Mouse (Mus musculus): Measurements from ENCODE around the gene Lypd6b. TPM values are rescaled to one million over a fixed set of nuclear protein-coding genes. Genes with fewer than 3 reads are reported as not detected.

The Lypd6b gene
- polyA plus RNA-seq, 1 experiment = 1.5 TPM

DNA sequence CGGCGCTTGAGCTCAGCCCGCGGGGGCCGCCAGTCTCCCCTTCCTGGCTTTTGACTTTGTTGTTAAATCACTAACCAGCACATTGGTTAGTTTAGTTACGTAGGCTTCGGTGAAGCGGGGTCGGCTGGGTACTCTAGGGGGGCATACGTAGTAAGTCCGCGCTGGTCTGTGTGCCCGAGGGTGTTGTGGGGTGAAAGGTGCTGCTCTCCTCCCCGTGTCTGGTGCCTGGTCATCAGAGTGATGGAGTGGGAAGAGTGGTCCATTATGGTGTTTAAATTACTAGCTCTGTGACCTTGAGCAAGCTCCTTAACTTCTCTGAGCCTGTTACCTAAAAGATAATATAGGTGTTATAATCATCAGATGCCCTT, 547 bp downstream of the Lypd6b start:
- no peaks in the 10 kb centered on the region for H3K36me3 ChIP-seq (ENCODE audit: control insufficient read depth, insufficient read depth, low read length)
- H3K27ac ChIP-seq (ENCODE audit: insufficient read depth, low read depth, low read length) = no peak overlapping the region
- peak overlapping the region; percentile 45 for H3K4me3 ChIP-seq (ENCODE audit: insufficient read depth, low read depth, low read length)
- no peak for TF ChIP-seq POLR2A (IDR thresholded peaks at IDR 0.05; ENCODE audit: low read depth, low read length)
- no peak for TF ChIP-seq CTCF (conservative IDR thresholded peaks at IDR 0.05; ENCODE audit: insufficient read depth, insufficient read length, low read depth, low read length)
- H3K27me3 ChIP-seq (replicated peaks; ENCODE audit: control insufficient read depth, insufficient read depth, low read length) = no peaks in the 10 kb centered on the region; the same call in 1 of the 2 replicates
- no peak for DNase-seq
- H3K4me1 ChIP-seq (ENCODE audit: control insufficient read depth, insufficient read depth, low read length) = no peaks in the 10 kb centered on the region
- 1% methylated on average over 14 of the region's 14 CpGs for WGBS

DNA sequence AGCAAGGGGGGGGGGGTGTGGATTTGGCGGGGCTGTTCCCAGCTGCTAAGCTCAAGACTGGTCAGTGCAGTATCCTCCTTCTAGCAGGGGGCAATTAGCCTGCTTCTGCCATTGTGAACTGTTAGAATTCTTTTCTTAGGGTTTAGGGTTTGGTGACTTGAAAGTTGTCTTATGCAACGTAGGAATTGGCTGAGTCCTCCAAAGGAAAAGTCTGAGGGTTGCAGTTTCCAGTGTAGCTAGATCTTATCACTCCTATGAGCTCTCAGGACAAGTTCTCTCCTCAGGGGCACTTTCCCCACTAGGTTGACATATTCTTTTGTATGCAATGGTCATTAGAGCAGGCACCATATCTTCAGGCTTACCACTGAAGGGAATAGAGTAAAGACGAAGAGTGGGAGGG, 1.2 kb downstream of the Lypd6b start:
- no peaks in the 10 kb centered on the region; the same call in 1 of the 2 replicates for H3K27me3 ChIP-seq (replicated peaks; ENCODE audit: control insufficient read depth, insufficient read depth, low read length)
- 15% methylated on average over 3 of the region's 3 CpGs for WGBS
- TF ChIP-seq POLR2A (IDR thresholded peaks at IDR 0.05; ENCODE audit: low read depth, low read length) (no peak), CTCF (conservative IDR thresholded peaks at IDR 0.05; ENCODE audit: insufficient read depth, insufficient read length, low read depth, low read length) (no peak)
- H3K27ac ChIP-seq (ENCODE audit: insufficient read depth, low read depth, low read length) = no peak overlapping the region
- H3K4me3 ChIP-seq (ENCODE audit: insufficient read depth, low read depth, low read length) = no peak overlapping the region
- H3K4me1 ChIP-seq (ENCODE audit: control insufficient read depth, insufficient read depth, low read length) = no peaks in the 10 kb centered on the region
- no peak for DNase-seq
- H3K36me3 ChIP-seq (ENCODE audit: control insufficient read depth, insufficient read depth, low read length) = no peaks in the 10 kb centered on the region

DNA sequence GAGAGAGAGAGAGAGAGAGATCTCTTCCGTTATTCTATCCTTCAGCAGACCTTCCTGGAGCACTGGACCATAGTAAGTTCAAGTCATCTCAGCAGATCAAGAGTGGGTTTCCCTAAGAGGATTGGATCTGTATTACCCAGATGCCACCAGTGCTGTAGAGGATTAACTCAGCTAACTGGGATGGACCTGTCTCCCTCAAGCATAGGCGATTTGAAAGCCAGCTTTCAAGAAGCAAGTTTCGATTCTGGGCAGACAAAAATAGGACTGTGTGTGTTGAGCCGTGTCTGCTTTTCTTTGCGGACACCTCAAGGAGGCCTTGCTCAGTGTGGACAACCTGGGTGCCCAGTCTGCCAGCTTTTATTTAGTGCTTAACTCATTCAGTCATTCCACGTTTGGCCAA, 1.6 kb downstream of the Lypd6b start:
- Histone ChIP-seq H3K4me3 (ENCODE audit: insufficient read depth, low read depth, low read length) (no peak overlapping the region), H3K4me1 (ENCODE audit: control insufficient read depth, insufficient read depth, low read length) (no peaks in the 10 kb centered on the region), H3K27ac (ENCODE audit: insufficient read depth, low read depth, low read length) (no peak overlapping the region), H3K36me3 (ENCODE audit: control insufficient read depth, insufficient read depth, low read length) (no peaks in the 10 kb centered on the region), H3K27me3 (replicated peaks; ENCODE audit: control insufficient read depth, insufficient read depth, low read length) (no peaks in the 10 kb centered on the region; the same call in 1 of the 2 replicates)
- TF ChIP-seq CTCF (conservative IDR thresholded peaks at IDR 0.05; ENCODE audit: insufficient read depth, insufficient read length, low read depth, low read length) = no peak
- no peak for TF ChIP-seq POLR2A (IDR thresholded peaks at IDR 0.05; ENCODE audit: low read depth, low read length)
- whole genome bisulfite sequencing = 56% methylated on average over 6 of the region's 6 CpGs
- DNase-seq = no peak

DNA sequence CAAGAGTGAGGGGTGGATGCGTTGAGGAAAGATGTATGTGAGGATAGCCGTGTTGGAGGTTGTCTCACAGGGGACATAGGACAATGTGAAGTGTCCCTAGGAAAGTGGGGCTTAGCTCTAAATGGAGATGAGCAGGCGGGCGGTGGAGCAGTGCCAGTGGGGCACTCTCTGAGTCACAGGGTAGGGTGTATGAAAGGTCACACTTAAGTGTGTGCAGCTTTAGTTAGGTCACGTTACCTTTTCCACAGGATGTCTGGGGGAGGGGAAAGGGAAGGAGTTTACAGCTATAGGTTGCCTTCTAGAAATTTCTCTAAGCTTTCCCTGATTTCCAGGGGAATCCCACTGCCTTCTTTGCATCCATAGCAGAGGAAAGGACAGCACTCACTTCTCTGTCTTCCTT, 2.0 kb downstream of the Lypd6b start:
- WGBS = 76% methylated on average over 5 of the region's 5 CpGs
- TF ChIP-seq POLR2A (IDR thresholded peaks at IDR 0.05; ENCODE audit: low read depth, low read length) (no peak), CTCF (conservative IDR thresholded peaks at IDR 0.05; ENCODE audit: insufficient read depth, insufficient read length, low read depth, low read length) (no peak)
- Histone ChIP-seq H3K36me3 (ENCODE audit: control insufficient read depth, insufficient read depth, low read length) (no peaks in the 10 kb centered on the region), H3K27me3 (replicated peaks; ENCODE audit: control insufficient read depth, insufficient read depth, low read length) (no peaks in the 10 kb centered on the region; the same call in 1 of the 2 replicates), H3K4me1 (ENCODE audit: control insufficient read depth, insufficient read depth, low read length) (no peaks in the 10 kb centered on the region), H3K4me3 (ENCODE audit: insufficient read depth, low read depth, low read length) (no peak overlapping the region), H3K27ac (ENCODE audit: insufficient read depth, low read depth, low read length) (no peak overlapping the region)
- DNase-seq = no peak

DNA sequence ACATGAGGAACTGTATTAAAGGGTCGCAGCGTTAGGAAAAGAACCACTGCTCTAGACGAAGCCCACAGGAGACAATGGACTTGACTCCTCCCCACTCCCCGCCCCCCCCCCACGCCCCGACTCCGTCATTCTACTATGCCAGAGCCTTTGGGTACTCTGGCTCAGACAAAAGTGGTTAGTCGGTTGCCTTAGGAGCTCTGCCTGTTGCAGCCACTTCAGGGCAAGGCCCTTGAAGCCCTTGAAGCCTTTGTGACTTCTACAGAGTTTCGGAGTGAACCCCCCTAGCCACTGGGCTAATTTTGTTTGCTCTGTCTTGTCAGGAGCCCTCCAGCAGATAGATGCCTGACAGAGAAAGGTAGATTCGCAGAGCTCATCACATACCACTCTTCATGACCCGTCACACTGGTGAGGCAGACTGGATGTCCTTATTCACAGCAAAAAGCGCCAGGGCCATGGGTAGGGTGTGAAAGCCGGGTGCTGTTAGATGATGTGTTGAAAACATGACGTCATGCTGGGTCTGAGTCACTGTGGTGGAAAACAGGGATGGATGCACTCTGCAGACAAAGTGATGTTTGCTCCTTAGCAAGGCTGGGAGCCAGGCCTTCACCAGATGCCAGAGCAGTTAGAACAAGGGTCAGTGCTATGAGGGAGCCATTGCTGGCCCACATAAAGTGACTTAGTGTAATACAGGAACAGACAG, 10.1 kb downstream of the Lypd6b start:
- TF ChIP-seq POLR2A (IDR thresholded peaks at IDR 0.05; ENCODE audit: low read depth, low read length) = no peak
- no peak for TF ChIP-seq CTCF (conservative IDR thresholded peaks at IDR 0.05; ENCODE audit: insufficient read depth, insufficient read length, low read depth, low read length)
- no peaks in the 10 kb centered on the region for H3K4me1 ChIP-seq (ENCODE audit: control insufficient read depth, insufficient read depth, low read length)

DNA sequence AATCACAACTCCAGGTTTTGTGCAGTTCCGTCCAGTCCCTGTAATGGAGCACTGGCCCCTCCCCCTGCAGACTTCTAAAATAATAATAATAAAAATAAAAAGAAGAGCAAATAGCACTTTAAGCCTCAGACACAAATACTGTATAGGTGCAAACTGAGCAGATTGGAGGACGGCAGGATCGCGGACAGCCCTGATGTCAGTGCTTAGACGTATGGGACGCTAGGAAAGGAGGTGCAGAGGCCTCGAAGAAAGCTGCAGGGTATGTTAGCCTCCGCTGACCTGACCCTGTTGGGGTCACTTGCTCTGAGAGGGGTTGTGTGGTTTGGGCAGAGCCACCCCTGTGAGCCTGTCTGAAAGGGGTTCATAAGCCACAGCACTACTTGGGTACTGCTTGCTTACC, 17.0 kb downstream of the Lypd6b start:
- no peak overlapping the region for H3K27ac ChIP-seq (ENCODE audit: insufficient read depth, low read depth, low read length)
- DNase-seq = no peak
- no peak overlapping the region for H3K4me3 ChIP-seq (ENCODE audit: insufficient read depth, low read depth, low read length)
- 75% methylated on average over 8 of the region's 8 CpGs for WGBS
- TF ChIP-seq POLR2A (IDR thresholded peaks at IDR 0.05; ENCODE audit: low read depth, low read length) (no peak), CTCF (conservative IDR thresholded peaks at IDR 0.05; ENCODE audit: insufficient read depth, insufficient read length, low read depth, low read length) (no peak)
- H3K36me3 ChIP-seq (ENCODE audit: control insufficient read depth, insufficient read depth, low read length) = no peaks in the 10 kb centered on the region
- no peaks in the 10 kb centered on the region for H3K27me3 ChIP-seq (replicated peaks; ENCODE audit: control insufficient read depth, insufficient read depth, low read length)
- 0 out of 2 replicates have a peak, but pooled peaks cover 2% of the 10 kb centered on the region for H3K4me1 ChIP-seq (ENCODE audit: control insufficient read depth, insufficient read depth, low read length)

More for the DNA sequence above, 10.1 kb downstream of the Lypd6b start:
- Histone ChIP-seq H3K4me3 (ENCODE audit: insufficient read depth, low read depth, low read length) (no peak overlapping the region), H3K27ac (ENCODE audit: insufficient read depth, low read depth, low read length) (no peak overlapping the region), H3K27me3 (replicated peaks; ENCODE audit: control insufficient read depth, insufficient read depth, low read length) (no peaks in the 10 kb centered on the region), H3K36me3 (ENCODE audit: control insufficient read depth, insufficient read depth, low read length) (no peaks in the 10 kb centered on the region)
- no peak for DNase-seq
- WGBS = 79% methylated on average over 14 of the region's 14 CpGs

DNA sequence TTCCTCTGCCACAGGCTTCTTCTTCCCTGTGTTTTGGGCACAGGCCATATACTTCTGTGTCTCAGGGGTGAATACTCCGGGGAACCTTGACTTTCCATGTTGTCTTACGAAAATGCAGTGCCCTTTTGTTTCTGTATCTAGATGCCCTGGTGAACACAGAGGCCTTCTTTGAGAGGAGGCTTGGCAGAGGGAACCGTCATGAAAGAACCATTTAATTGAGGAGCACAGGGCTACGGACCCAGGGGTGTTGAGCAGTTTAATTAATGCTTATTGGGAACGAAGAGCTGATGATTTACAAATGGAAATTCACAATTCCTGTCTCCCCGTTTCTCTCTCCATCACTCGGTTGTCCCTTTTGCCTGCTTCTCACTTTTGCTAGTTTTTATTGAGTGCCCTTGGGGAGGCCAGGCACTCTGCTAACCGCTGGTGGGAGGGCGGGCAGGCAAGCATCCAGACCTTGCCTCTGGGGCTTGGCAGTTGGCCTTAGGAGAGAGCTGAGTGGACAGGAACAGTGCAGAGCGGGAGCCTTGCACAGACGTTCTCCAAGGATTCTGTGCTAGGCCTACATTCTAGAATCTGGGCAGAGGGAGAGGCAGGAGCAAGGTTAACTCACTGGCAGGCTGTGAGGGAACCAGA, 18.4 kb downstream of the Lypd6b start:
- H3K4me1 ChIP-seq (ENCODE audit: control insufficient read depth, insufficient read depth, low read length) = 0 out of 2 replicates have a peak, but pooled peaks cover 2% of the 10 kb centered on the region
- DNase-seq = peak; percentile 10
- H3K4me3 ChIP-seq (ENCODE audit: insufficient read depth, low read depth, low read length) = no peak overlapping the region
- no peak for TF ChIP-seq CTCF (conservative IDR thresholded peaks at IDR 0.05; ENCODE audit: insufficient read depth, insufficient read length, low read depth, low read length)
- no peak for TF ChIP-seq POLR2A (IDR thresholded peaks at IDR 0.05; ENCODE audit: low read depth, low read length)
- WGBS = 68% methylated on average over 11 of the region's 11 CpGs
- no peak overlapping the region for H3K27ac ChIP-seq (ENCODE audit: insufficient read depth, low read depth, low read length)
- H3K27me3 ChIP-seq (replicated peaks; ENCODE audit: control insufficient read depth, insufficient read depth, low read length) = no peaks in the 10 kb centered on the region
- no peaks in the 10 kb centered on the region for H3K36me3 ChIP-seq (ENCODE audit: control insufficient read depth, insufficient read depth, low read length)

Data from kidney, adult 2 months (tissue).